Mouse (Mus musculus) intestine, embryonic 16.5 days (tissue): ENCODE measurements around the gene Cfap36. TPM values are rescaled to one million over a fixed set of nuclear protein-coding genes. Genes with fewer than 3 reads are reported as not detected.

ENCODE experiments used
- ATAC-seq: fragments of 200-750 bp; cut with Nextera tagmentation; 2 replicates; pipeline ENCODE4 v1.8.0; 2017; ENCODE audit warnings: moderate TSS enrichment, moderate library complexity
- H3K27ac ChIP-seq: fragments of 300-500 bp; sonication (generic); 2 replicates; pipeline ENCODE4 v1.5.1; 2014; ENCODE audit warnings: mild to moderate bottlenecking, low read length
- H3K27me3 ChIP-seq: fragments of 300-500 bp; sonication (generic); replicated peaks from 2 replicates; pipeline ENCODE4 v1.6.1; 2014; ENCODE audit warnings: low read length, control low read depth, mixed read lengths; ENCODE audit not compliant: control insufficient read depth, insufficient read depth
- H3K36me3 ChIP-seq: fragments of 300-500 bp; sonication (generic); 2 replicates; pipeline ENCODE4 v1.6.1; 2014; ENCODE audit warnings: low read length, control low read depth; ENCODE audit not compliant: control insufficient read depth, insufficient read depth
- H3K4me1 ChIP-seq: fragments of 300-500 bp; sonication (generic); 2 replicates; pipeline ENCODE4 v1.6.1; 2014; ENCODE audit warnings: low read length, control low read depth, mixed read lengths; ENCODE audit not compliant: control insufficient read depth, insufficient read depth
- H3K4me2 ChIP-seq: fragments of 300-500 bp; sonication (generic); 2 replicates; pipeline ENCODE4 v1.6.1; 2014; ENCODE audit warnings: low read depth, low read length, control low read depth
- H3K4me3 ChIP-seq: fragments of 300-500 bp; sonication (generic); 2 replicates; pipeline ENCODE4 v1.5.1; 2014; ENCODE audit warnings: mild to moderate bottlenecking, low read length
- H3K9ac ChIP-seq: fragments of 300-500 bp; sonication (generic); 2 replicates; pipeline ENCODE4 v1.6.1; 2014; ENCODE audit warnings: low read depth, low read length
- H3K9me3 ChIP-seq: fragments of 300-500 bp; sonication (generic); 2 replicates; pipeline ENCODE4 v1.6.1; 2016; ENCODE audit warnings: low read length, control low read depth; ENCODE audit not compliant: control insufficient read depth
- WGBS: fragments of 180-500 bp; shearing (Covaris S2); extraction: QIAGEN DNeasy Blood & Tissue Kit; methylation state at CpG from one replicate; pipeline ENCODE4 v1.1.7; 2014; 5-methylcytosine and 5-hydroxymethylcytosine counted together
- polyA plus RNA-seq: library from polyadenylated mRNA; unstranded; fragments of >200 nt; fragmentation: Nextera tagmentation; extraction: Ambion mirVana; gene quantifications from 2 replicates; pipeline ENCODE4 v1.2.1, GENCODE M21; 2015

Gene Cfap36
- polyA plus RNA-seq, 1 experiment from 2014 or later = 33.5 TPM

DNA sequence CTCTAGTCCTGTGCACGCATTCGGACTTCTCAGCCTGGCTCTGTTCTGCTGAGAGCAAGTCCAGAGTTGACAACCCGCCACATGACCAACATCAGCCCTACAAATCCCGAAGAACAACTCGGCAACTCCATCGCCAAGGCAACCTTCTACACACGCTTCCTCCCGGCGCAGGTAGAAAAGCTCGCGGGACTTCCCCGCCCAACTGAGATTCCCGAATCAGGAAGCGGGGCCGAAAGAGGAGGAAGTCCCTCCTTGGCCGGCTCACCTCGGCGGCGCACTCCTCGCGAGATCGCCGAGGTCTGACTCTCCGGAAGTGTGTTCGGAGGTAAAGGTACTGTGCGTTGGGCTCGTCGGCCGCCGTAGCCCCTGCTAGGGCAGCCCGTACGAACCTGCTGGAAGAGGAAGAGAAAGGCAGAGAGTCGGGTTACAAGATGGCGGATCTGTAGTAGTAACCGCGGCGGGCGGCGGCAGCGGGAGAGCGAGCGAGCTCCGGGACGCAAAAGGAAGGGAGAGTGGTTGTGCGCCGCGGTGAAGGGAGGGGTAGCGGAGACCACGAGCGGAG is 74.6 kb downstream of the Cfap36 start, which contains the start of gene Ppp4r3b:
Ppp4r3b (plus strand) TSS at position 328 of the 562 bp plus-strand sequence.
- Histone ChIP-seq H3K9me3 (no peaks in the 10 kb centered on the region), H3K27me3 (no peaks in the 10 kb centered on the region), H3K4me3 (peak within 1 kb of the TSS; percentile 98), H3K4me1 (peaks cover 8% of the 10 kb centered on the region), H3K36me3 (no peaks in the 10 kb centered on the region), H3K4me2 (peak within 1 kb of the TSS; percentile 81), H3K9ac (peak within 1 kb of the TSS; percentile 99), H3K27ac (peak within 1 kb of the TSS; percentile 95)
- ATAC-seq = peak; percentile 97
- WGBS = under 1% methylated on average over 50 of the region's 50 CpGs

DNA sequence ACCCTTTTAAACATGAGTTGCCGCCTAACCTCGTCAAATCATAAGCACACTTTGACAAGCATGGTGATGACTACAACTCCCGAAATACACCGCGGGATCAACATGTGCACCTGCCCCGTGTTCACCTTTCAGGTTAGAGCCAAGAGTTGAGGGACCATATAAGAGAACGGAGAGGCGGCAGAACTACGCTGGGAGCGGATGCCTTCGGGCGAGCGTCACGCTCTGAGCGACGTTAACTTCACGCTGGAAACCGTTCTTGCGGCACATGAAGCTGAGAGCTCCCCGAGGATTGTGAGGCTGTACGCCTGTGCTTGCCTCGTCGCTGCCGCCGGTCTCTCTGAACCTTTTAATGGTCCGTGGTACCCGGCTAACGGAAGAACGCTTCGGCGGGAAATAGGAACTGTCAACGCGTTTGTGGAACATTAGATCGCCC is 75.2 kb downstream of the Cfap36 start:
- Histone ChIP-seq H3K36me3 (no peaks in the 10 kb centered on the region), H3K4me2 (peak overlapping the region; percentile 81), H3K27ac (peak overlapping the region; percentile 82), H3K27me3 (no peaks in the 10 kb centered on the region), H3K4me1 (peaks cover 8% of the 10 kb centered on the region), H3K9me3 (no peaks in the 10 kb centered on the region), H3K9ac (peak overlapping the region; percentile 73), H3K4me3 (peak overlapping the region; percentile 98)
- ATAC-seq = peak; percentile 61
- under 1% methylated on average over 34 of the region's 34 CpGs for WGBS

Other genes with a start within 250 kb of the Cfap36 start
- gene Pnpt1, start 116.7 kb downstream of the Cfap36 start, polyA plus RNA-seq = 40.6 and 45.4 TPM in 2 replicates
- gene Ppp4r3b, start 74.5 kb downstream of the Cfap36 start, polyA plus RNA-seq = 74.7 and 78.0 TPM in 2 replicates
- gene Ccdc88a, start 126.2 kb upstream of the Cfap36 start, polyA plus RNA-seq = 10.7 and 12.2 TPM in 2 replicates